9 mouse cellular contexts compared by ENCODE assay signal in the genomic region with DNA sequence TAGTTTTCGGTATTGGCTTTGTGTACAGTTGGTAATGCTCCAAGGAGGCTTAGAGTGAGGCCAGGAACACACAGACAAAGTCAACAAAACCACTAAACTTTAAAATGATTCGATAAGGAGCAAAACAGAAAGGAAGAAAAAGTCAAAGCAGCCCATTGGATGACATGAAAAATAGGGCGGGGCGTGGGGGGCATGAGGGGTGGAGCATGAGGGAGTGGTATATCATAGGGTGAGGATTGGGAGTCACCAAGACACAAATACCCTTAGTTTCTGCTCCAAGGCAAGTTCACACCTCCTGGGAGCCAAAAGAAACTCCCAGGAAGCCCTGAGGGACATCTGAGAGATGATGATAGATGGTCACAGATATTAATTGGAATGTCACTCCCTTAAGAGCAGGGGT.
A peak's percentile ranks its signal among the peaks of the same experiment; 100 is the strongest.
DNase-seq lines count a peak whose midpoint lies in the region; TF ChIP-seq lines count a peak whose summit lies in the region.
"Had no signal": no experiment of that assay in that cellular context is flagged by ENCODE, and none has a peak within 500 bp of the region (broad histone marks: within the 10 kb centered on the region; RNA-seq: fewer than 3 reads in every experiment).

No protein-coding gene starts in this region.

- H3K27me3 ChIP-seq in kidney, adult 2 months (replicated peaks; ENCODE audit: control insufficient read depth, insufficient read depth, low read length), result no peaks in the 10 kb centered on the region; the same call in 1 of the 2 replicates
- H3K27me3 ChIP-seq: neural tube, embryonic 12.5 days had no signal

- WGBS in kidney, adult 2 months, result 49% methylated on average over 4 of the region's 4 CpGs

- no peak for TF ChIP-seq CTCF in kidney, adult 2 months (conservative IDR thresholded peaks at IDR 0.05; ENCODE audit: insufficient read depth, insufficient read length, low read depth, low read length)

- H3K4me1 ChIP-seq in kidney, adult 2 months (ENCODE audit: control insufficient read depth, insufficient read depth, low read length), result peaks cover 2% of the 10 kb centered on the region; the same call in 1 of the 2 replicates
- H3K4me1 ChIP-seq: neural tube, embryonic 12.5 days had no signal

- no peak overlapping the region for H3K27ac ChIP-seq in kidney, adult 2 months (ENCODE audit: insufficient read depth, low read depth, low read length)
- H3K27ac ChIP-seq: neural tube, embryonic 12.5 days had no signal

- peak; percentile 12 for DNase-seq in adrenal gland, postnatal 14 days
- DNase-seq in adrenal gland, adult 8-10 months, result no peak
- peak; percentile 25 to 33 for DNase-seq in kidney, postnatal 4 days
- no peak for DNase-seq in kidney, adult 2 months
- peak; percentile 33 for DNase-seq in c-Kit-positive CD71-positive TER-119-positive erythroid progenitor cells, embryonic 14.5 days (ENCODE audit: low spot score)
- DNase-seq in lung, postnatal 10 days, result peak; percentile 30
- no peak for DNase-seq in right cerebral cortex, postnatal 25 days
- no peak for DNase-seq in cerebellum, postnatal 36 days

- H3K36me3 ChIP-seq in kidney, adult 2 months (ENCODE audit: control insufficient read depth, insufficient read depth, low read length), result no peaks in the 10 kb centered on the region
- H3K36me3 ChIP-seq: neural tube, embryonic 12.5 days had no signal

- no peak overlapping the region for H3K4me3 ChIP-seq in kidney, adult 2 months (ENCODE audit: insufficient read depth, low read depth, low read length)
- H3K4me3 ChIP-seq: neural tube, embryonic 12.5 days had no signal

- no peak for TF ChIP-seq POLR2A in kidney, adult 2 months (IDR thresholded peaks at IDR 0.05; ENCODE audit: low read depth, low read length)

Comparison
In these comparisons a context has a peak if more than half of its experiments do, and no peak if none do; other contexts are left out.
1. DNase-seq: peak in adrenal gland, postnatal 14 days (single experiment), kidney, postnatal 4 days (2 of 2), c-Kit-positive CD71-positive TER-119-positive erythroid progenitor cells, embryonic 14.5 days (single experiment) and lung, postnatal 10 days (single experiment); none in adrenal gland, adult 8-10 months (single experiment), kidney, adult 2 months (single experiment), right cerebral cortex, postnatal 25 days (single experiment) and cerebellum, postnatal 36 days (0 of 2).